Mouse (Mus musculus): ENCODE measurements around the gene Ldhb.

DNA sequence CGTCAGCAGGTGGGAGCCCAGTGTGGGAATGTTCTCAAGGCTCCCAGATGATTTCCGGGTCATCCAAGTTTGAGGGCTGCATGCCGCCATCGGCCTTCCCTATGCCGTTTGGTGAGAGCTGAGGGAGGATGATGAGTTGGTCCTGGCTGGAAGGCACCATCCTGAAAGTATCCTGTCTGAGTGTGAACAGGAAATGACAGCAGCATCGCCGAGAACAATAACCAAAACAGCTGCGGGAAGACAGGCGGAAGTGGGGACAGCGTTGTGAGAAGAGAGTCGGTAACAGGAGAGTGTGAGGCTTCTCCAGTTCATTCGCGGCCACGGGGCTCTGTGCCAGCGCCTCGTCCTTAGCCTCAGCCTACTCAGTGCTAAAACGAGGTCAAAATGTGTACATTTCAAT, 30.7 kb upstream of the Ldhb start:
- TF ChIP-seq CTCF (IDR thresholded peaks at IDR 0.05; ENCODE audit: low read depth, low read length) = no peak
- TF ChIP-seq POLR2A (IDR thresholded peaks at IDR 0.05; ENCODE audit: borderline replicate concordance, low read depth, low read length) = no peak

Measured in bone marrow macrophage, adult 2 months (primary cell).